ENCODE assay signal across 14 mouse cellular contexts in the genomic region with DNA sequence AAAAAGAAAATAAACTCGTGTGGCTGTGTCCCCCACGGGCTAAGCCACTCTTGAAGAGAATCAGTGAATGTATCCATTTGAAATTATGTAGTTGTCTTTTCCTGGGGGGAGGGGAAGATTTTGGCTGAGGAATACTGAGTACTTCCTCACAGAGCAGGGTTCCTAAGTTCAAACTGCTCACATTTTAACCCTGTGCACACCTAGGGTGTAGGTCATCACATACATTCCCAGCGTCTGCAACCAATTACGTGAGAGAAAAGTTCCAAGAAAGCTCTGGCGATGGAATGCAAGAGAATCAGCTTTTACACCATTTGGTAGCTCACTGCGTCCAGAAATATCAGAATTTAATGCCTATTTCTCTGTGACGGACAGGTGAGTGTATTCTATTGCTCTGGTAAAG. TPM values are rescaled to one million over a fixed set of nuclear protein-coding genes. Genes with fewer than 3 reads are reported as not detected.
DNase-seq lines count a peak whose midpoint lies in the region; ATAC-seq and TF ChIP-seq lines count a peak whose summit lies in the region.
"Had no signal": no experiment of that assay in that cellular context is flagged by ENCODE, and none has a peak within 500 bp of the region (broad histone marks: within the 10 kb centered on the region; RNA-seq: fewer than 3 reads in every experiment).

No protein-coding gene starts in this region.

- H3K36me3 ChIP-seq in forebrain, embryonic 12.5 days (replicated peaks): no peaks in the 10 kb centered on the region
- H3K36me3 ChIP-seq in forebrain, embryonic 15.5 days: no peaks in the 10 kb centered on the region
- no peaks in the 10 kb centered on the region for H3K36me3 ChIP-seq in hindbrain, embryonic 15.5 days
- H3K36me3 ChIP-seq in hindbrain, embryonic 11.5 days (ENCODE audit: control insufficient read depth, insufficient read depth, low read length): no peaks in the 10 kb centered on the region
- H3K36me3 ChIP-seq in embryonic facial prominence, embryonic 12.5 days: no peaks in the 10 kb centered on the region
- H3K36me3 ChIP-seq in limb, embryonic 14.5 days (ENCODE audit: control insufficient read depth, insufficient read depth, low read length): no peaks in the 10 kb centered on the region

- WGBS in forebrain, embryonic 12.5 days: 41% methylated on average over 7 of the region's 7 CpGs
- WGBS in forebrain, embryonic 15.5 days: 43% methylated on average over 7 of the region's 7 CpGs
- 48% methylated on average over 7 of the region's 7 CpGs for WGBS in hindbrain, embryonic 15.5 days
- WGBS in hindbrain, embryonic 11.5 days: 52% methylated on average over 7 of the region's 7 CpGs
- WGBS in embryonic facial prominence, embryonic 12.5 days: 13% methylated on average over 7 of the region's 7 CpGs
- WGBS in limb, embryonic 14.5 days: 8% methylated on average over 7 of the region's 7 CpGs

- no peaks in the 10 kb centered on the region for H3K9me3 ChIP-seq in forebrain, embryonic 12.5 days
- no peaks in the 10 kb centered on the region for H3K9me3 ChIP-seq in forebrain, embryonic 15.5 days
- no peaks in the 10 kb centered on the region for H3K9me3 ChIP-seq in hindbrain, embryonic 15.5 days
- H3K9me3 ChIP-seq in hindbrain, embryonic 11.5 days (ENCODE audit: control insufficient read depth, low read length): no peaks in the 10 kb centered on the region
- no peaks in the 10 kb centered on the region for H3K9me3 ChIP-seq in embryonic facial prominence, embryonic 12.5 days
- no peaks in the 10 kb centered on the region for H3K9me3 ChIP-seq in limb, embryonic 14.5 days (ENCODE audit: control insufficient read depth, low read length)

- no peak for ATAC-seq in forebrain, embryonic 12.5 days (ENCODE audit: low FRiP score)
- no peak for ATAC-seq in forebrain, embryonic 15.5 days (replicated peaks)
- ATAC-seq in hindbrain, embryonic 15.5 days (ENCODE audit: low FRiP score, low read depth): no peak
- ATAC-seq in hindbrain, embryonic 11.5 days (ENCODE audit: low FRiP score): no peak
- ATAC-seq in embryonic facial prominence, embryonic 12.5 days (ENCODE audit: insufficient number of reproducible peaks, insufficient read depth, low FRiP score, low TSS enrichment): no peak
- ATAC-seq in limb, embryonic 14.5 days (ENCODE audit: low FRiP score, low read depth): no peak
- no peak for ATAC-seq in megakaryocyte, adult 5-6 weeks (ENCODE audit: poor library complexity, severe bottlenecking)
- ATAC-seq: intestine, embryonic 16.5 days had no signal

- 0 out of 2 replicates have a peak overlapping the region, but pooled peaks have one; percentile 8 for H3K4me2 ChIP-seq in forebrain, embryonic 12.5 days
- no peak overlapping the region for H3K4me2 ChIP-seq in forebrain, embryonic 15.5 days (replicated peaks)
- H3K4me2 ChIP-seq in hindbrain, embryonic 15.5 days: no peak overlapping the region
- H3K4me2 ChIP-seq in hindbrain, embryonic 11.5 days (replicated peaks; ENCODE audit: low read depth, low read length): no peak overlapping the region
- H3K4me2 ChIP-seq in embryonic facial prominence, embryonic 12.5 days (replicated peaks): peak overlapping the region; percentile 20; the same call in 1 of the 2 replicates
- H3K4me2 ChIP-seq in limb, embryonic 14.5 days (replicated peaks; ENCODE audit: low read depth, low read length, severe bottlenecking): 0 out of 2 replicates have a peak overlapping the region, but pooled peaks have one; percentile 19
- H3K4me2 ChIP-seq: liver, embryonic 11.5 days had no signal

- no peak overlapping the region for H3K4me3 ChIP-seq in forebrain, embryonic 12.5 days (replicated peaks)
- H3K4me3 ChIP-seq in forebrain, embryonic 15.5 days: no peak overlapping the region
- H3K4me3 ChIP-seq in hindbrain, embryonic 15.5 days: no peak overlapping the region
- no peak overlapping the region for H3K4me3 ChIP-seq in hindbrain, embryonic 11.5 days (ENCODE audit: low read depth, low read length)
- no peak overlapping the region for H3K4me3 ChIP-seq in embryonic facial prominence, embryonic 12.5 days
- no peak overlapping the region for H3K4me3 ChIP-seq in limb, embryonic 14.5 days (replicated peaks; ENCODE audit: low read length)

- peak overlapping the region; percentile 53 for H3K27ac ChIP-seq in forebrain, embryonic 12.5 days
- no peak overlapping the region for H3K27ac ChIP-seq in forebrain, embryonic 15.5 days (replicated peaks)
- H3K27ac ChIP-seq in hindbrain, embryonic 15.5 days (replicated peaks): peak overlapping the region; percentile 10; the same call in 1 of the 2 replicates
- no peak overlapping the region for H3K27ac ChIP-seq in hindbrain, embryonic 11.5 days (ENCODE audit: low read depth, low read length)
- H3K27ac ChIP-seq in embryonic facial prominence, embryonic 12.5 days: peak overlapping the region; percentile 48; the same call in 1 of the 2 replicates
- no peak overlapping the region for H3K27ac ChIP-seq in limb, embryonic 14.5 days (replicated peaks; ENCODE audit: low read depth, low read length)

- H3K27me3 ChIP-seq in forebrain, embryonic 12.5 days: peaks cover 4% of the 10 kb centered on the region; the same call in 1 of the 2 replicates
- H3K27me3 ChIP-seq in forebrain, embryonic 15.5 days: no peaks in the 10 kb centered on the region
- no peaks in the 10 kb centered on the region for H3K27me3 ChIP-seq in hindbrain, embryonic 15.5 days
- no peaks in the 10 kb centered on the region for H3K27me3 ChIP-seq in hindbrain, embryonic 11.5 days (ENCODE audit: control insufficient read depth, insufficient read depth, low read length)
- H3K27me3 ChIP-seq in embryonic facial prominence, embryonic 12.5 days: no peaks in the 10 kb centered on the region; the same call in 1 of the 2 replicates
- H3K27me3 ChIP-seq in limb, embryonic 14.5 days (ENCODE audit: control insufficient read depth, insufficient read depth, low read length): no peaks in the 10 kb centered on the region

- peaks cover 84% of the 10 kb centered on the region for H3K4me1 ChIP-seq in forebrain, embryonic 12.5 days
- peaks cover 70% of the 10 kb centered on the region for H3K4me1 ChIP-seq in forebrain, embryonic 15.5 days
- H3K4me1 ChIP-seq in hindbrain, embryonic 15.5 days (replicated peaks): peaks cover 87% of the 10 kb centered on the region
- peaks cover 44% of the 10 kb centered on the region for H3K4me1 ChIP-seq in hindbrain, embryonic 11.5 days (replicated peaks; ENCODE audit: control insufficient read depth, insufficient read depth, low read length)
- H3K4me1 ChIP-seq in embryonic facial prominence, embryonic 12.5 days: peaks cover 61% of the 10 kb centered on the region
- peaks cover 43% of the 10 kb centered on the region for H3K4me1 ChIP-seq in limb, embryonic 14.5 days (ENCODE audit: control insufficient read depth, insufficient read depth, low read length)

- TF ChIP-seq POLR2A in limb, embryonic 14.5 days (IDR thresholded peaks at IDR 0.05; ENCODE audit: borderline replicate concordance, extremely low read depth, insufficient read depth, insufficient read length): no peak

- DNase-seq in hindbrain, embryonic 11.5 days (ENCODE audit: low spot score): no peak
- DNase-seq in limb, embryonic 14.5 days (ENCODE audit: low spot score): no peak
- no peak for DNase-seq in cerebellum, adult 8-10 months
- DNase-seq: cerebellum, postnatal 14 days; heart, postnatal 10 days; kidney, postnatal 14 days; right cerebral cortex, postnatal 25 days had no signal

- no peak overlapping the region for H3K9ac ChIP-seq in forebrain, embryonic 12.5 days
- no peak overlapping the region for H3K9ac ChIP-seq in forebrain, embryonic 15.5 days (replicated peaks)
- H3K9ac ChIP-seq in hindbrain, embryonic 15.5 days: no peak overlapping the region
- no peak overlapping the region for H3K9ac ChIP-seq in hindbrain, embryonic 11.5 days (ENCODE audit: low read depth, low read length)
- H3K9ac ChIP-seq in embryonic facial prominence, embryonic 12.5 days: no peak overlapping the region
- H3K9ac ChIP-seq in limb, embryonic 14.5 days (ENCODE audit: low read depth, low read length, severe bottlenecking): no peak overlapping the region

RNA-seq across cellular contexts. Expression of a gene that starts 43.0 kb away (rescaled TPM):
- 33.2 and 37.2 TPM in 2 replicates for polyA plus RNA-seq in forebrain, embryonic 12.5 days (2016; fragmentation: Nextera tagmentation; extraction: Ambion mirVana)
- 32.0 and 37.1 TPM in 2 replicates for polyA plus RNA-seq in forebrain, embryonic 15.5 days (2015; fragmentation: Nextera tagmentation; extraction: Ambion mirVana)
- 23.1 and 25.3 TPM in 2 replicates for polyA plus RNA-seq in hindbrain, embryonic 15.5 days (2015; fragmentation: Nextera tagmentation; extraction: Ambion mirVana)
- polyA plus RNA-seq in hindbrain, embryonic 11.5 days (2014; fragmentation: Nextera tagmentation; extraction: Ambion mirVana): 12.2 and 12.9 TPM in 2 replicates
- polyA plus RNA-seq in embryonic facial prominence, embryonic 12.5 days (2016; fragmentation: Nextera tagmentation; extraction: Ambion mirVana): 24.1 and 24.2 TPM in 2 replicates
- 21.6 and 24.8 TPM in 2 replicates for polyA plus RNA-seq in limb, embryonic 14.5 days (2012; rRNA removed)
- polyA plus RNA-seq in limb, embryonic 14.5 days (2014; fragmentation: Nextera tagmentation; extraction: Ambion mirVana): 11.6 and 12.4 TPM in 2 replicates
- total RNA-seq in megakaryocyte, adult 5-6 weeks (2015): 5.2 and 7.4 TPM in 2 replicates
- total RNA-seq in megakaryocyte, adult 5-6 weeks (2017): 10.9 and 11.6 TPM in 2 replicates

Comparison
In these comparisons a context has a peak if more than half of its experiments do, and no peak if none do; other contexts are left out.
1. H3K27ac ChIP-seq: peak in forebrain, embryonic 12.5 days (single experiment), hindbrain, embryonic 15.5 days (single experiment) and embryonic facial prominence, embryonic 12.5 days (single experiment); none in forebrain, embryonic 15.5 days (single experiment), hindbrain, embryonic 11.5 days (single experiment) and limb, embryonic 14.5 days (single experiment).
2. H3K4me2 ChIP-seq: peak in forebrain, embryonic 12.5 days (single experiment), embryonic facial prominence, embryonic 12.5 days (single experiment) and limb, embryonic 14.5 days (single experiment); none in forebrain, embryonic 15.5 days (single experiment), hindbrain, embryonic 15.5 days (single experiment) and hindbrain, embryonic 11.5 days (single experiment).